Mouse (Mus musculus) small intestine, adult 2 months (tissue): ENCODE results near the gene Fcer2a. TPM values are rescaled to one million over a fixed set of nuclear protein-coding genes. Genes with fewer than 3 reads are reported as not detected.
A peak's percentile ranks its signal among the peaks of the same experiment; 100 is the strongest.

Source experiments
- H3K27ac ChIP-seq: fragments of 200-500 bp; 2 replicates; pipeline ENCODE4 v1.5.1; 2012; ENCODE audit warnings: low read depth, low read length, control low read depth, inconsistent platforms; ENCODE audit not compliant: insufficient read depth
- H3K27me3 ChIP-seq: fragments of 200-500 bp; 2 replicates; pipeline ENCODE4 v1.6.1; 2012; ENCODE audit warnings: mild to moderate bottlenecking, moderate library complexity, low read length, inconsistent platforms; ENCODE audit not compliant: control insufficient read depth, insufficient read depth
- H3K36me3 ChIP-seq: fragments of 200-500 bp; 2 replicates; pipeline ENCODE4 v1.6.1; 2012; ENCODE audit warnings: mild to moderate bottlenecking, low read length, control low read depth, inconsistent platforms; ENCODE audit not compliant: control insufficient read depth, insufficient read depth
- H3K4me1 ChIP-seq: fragments of 200-500 bp; 2 replicates; pipeline ENCODE4 v1.6.1; 2012; ENCODE audit warnings: low read length, inconsistent platforms, mixed read lengths; ENCODE audit not compliant: control insufficient read depth, insufficient read depth, insufficient read length
- H3K4me3 ChIP-seq: fragments of 200-500 bp; 2 replicates; pipeline ENCODE4 v1.5.1; 2012; ENCODE audit warnings: low read depth, mild to moderate bottlenecking, control low read depth, inconsistent platforms, low read length, moderate library complexity
- CTCF ChIP-seq: fragments of 200-500 bp; IDR thresholded peaks from 2 replicates; pipeline ENCODE4 v1.5.1; 2012; ENCODE audit warnings: low read depth, mild to moderate bottlenecking, control low read depth, inconsistent platforms, low read length, moderate library complexity, mixed read lengths; ENCODE audit not compliant: insufficient replicate concordance, insufficient read length; ENCODE audit errors: extremely low read depth
- POLR2A ChIP-seq: fragments of 200-500 bp; IDR thresholded peaks from 2 replicates; pipeline ENCODE4 v1.6.1; 2012; ENCODE audit warnings: low read depth, mild to moderate bottlenecking, control low read depth, inconsistent platforms, low read length, moderate library complexity
- WGBS: fragments of 180-500 bp; shearing (Covaris S2); methylation state at CpG from one replicate; pipeline ENCODE4 v1.1.7; 2018; 5-methylcytosine and 5-hydroxymethylcytosine counted together
- polyA plus RNA-seq: library from polyadenylated mRNA; depleted of rRNA; stranded (reverse); fragments of >200 nt; gene quantifications from 2 replicates; pipeline ENCODE4 v1.2.3, GENCODE M21; 2012

The Fcer2a gene
- polyA plus RNA-seq, 1 experiment: 4.4 TPM

GRCm38 (mm10) chr8:3664405-3664804, 29.6 kb downstream of the Fcer2a start:
- no peak overlapping the region for H3K4me3 ChIP-seq
- no peak for TF ChIP-seq CTCF
- TF ChIP-seq POLR2A: no peak

GRCm38 (mm10) chr8:3660889-3661288, 33.1 kb downstream of the Fcer2a start:
- WGBS: 59% methylated on average over 8 of the region's 8 CpGs
- TF ChIP-seq POLR2A: no peak
- no peak for TF ChIP-seq CTCF
- Histone ChIP-seq H3K27me3 (no peaks in the 10 kb centered on the region), H3K36me3 (no peaks in the 10 kb centered on the region), H3K4me1 (no peaks in the 10 kb centered on the region), H3K4me3 (no peak overlapping the region), H3K27ac (no peak overlapping the region)

More at GRCm38 (mm10) chr8:3664405-3664804, 29.6 kb downstream of the Fcer2a start:
- WGBS: 39% methylated on average over 5 of the region's 5 CpGs
- Histone ChIP-seq H3K4me1 (no peaks in the 10 kb centered on the region), H3K27me3 (no peaks in the 10 kb centered on the region), H3K27ac (peak overlapping the region; percentile 9; the same call in 1 of the 2 replicates), H3K36me3 (no peaks in the 10 kb centered on the region)

GRCm38 (mm10) chr8:3656725-3657381, 37.1 kb downstream of the Fcer2a start:
- TF ChIP-seq CTCF: no peak
- no peak for TF ChIP-seq POLR2A
- 19% methylated on average over 7 of the region's 7 CpGs for WGBS
- no peaks in the 10 kb centered on the region for H3K4me1 ChIP-seq

GRCm38 (mm10) chr8:3655526-3655925, 38.4 kb downstream of the Fcer2a start, which contains the start of gene Retn:
TSS of gene Retn (plus strand) at chr8:3655770.
- H3K27ac ChIP-seq: no peak within 1 kb of the TSS
- no peaks in the 10 kb centered on the region for H3K27me3 ChIP-seq
- no peaks in the 10 kb centered on the region for H3K36me3 ChIP-seq
- WGBS: 60% methylated on average over 3 of the region's 3 CpGs
- no peak for TF ChIP-seq CTCF
- TF ChIP-seq POLR2A: no peak
- H3K4me3 ChIP-seq: no peak within 1 kb of the TSS
- H3K4me1 ChIP-seq: no peaks in the 10 kb centered on the region

More at GRCm38 (mm10) chr8:3656725-3657381, 37.1 kb downstream of the Fcer2a start:
- Histone ChIP-seq H3K27me3 (no peaks in the 10 kb centered on the region), H3K36me3 (no peaks in the 10 kb centered on the region), H3K27ac (no peak overlapping the region), H3K4me3 (no peak overlapping the region)

GRCm38 (mm10) chr8:3654726-3655508, 39.1 kb downstream of the Fcer2a start:
- Histone ChIP-seq H3K4me1 (no peaks in the 10 kb centered on the region), H3K36me3 (no peaks in the 10 kb centered on the region), H3K27me3 (no peaks in the 10 kb centered on the region), H3K4me3 (no peak overlapping the region), H3K27ac (no peak overlapping the region)
- no peak for TF ChIP-seq POLR2A
- WGBS: 62% methylated on average over 11 of the region's 11 CpGs

GRCm38 (mm10) chr8:3652845-3653244, 41.1 kb downstream of the Fcer2a start:
- Histone ChIP-seq H3K27ac (no peak overlapping the region), H3K4me1 (no peaks in the 10 kb centered on the region), H3K36me3 (no peaks in the 10 kb centered on the region), H3K27me3 (no peaks in the 10 kb centered on the region), H3K4me3 (no peak overlapping the region)
- WGBS: 63% methylated on average over 3 of the region's 3 CpGs
- TF ChIP-seq CTCF (no peak), POLR2A (no peak)

- 58% methylated on average over 1 of the region's 1 CpGs for WGBS
- no peak overlapping the region for H3K27ac ChIP-seq
- TF ChIP-seq CTCF: no peak
- no peak for TF ChIP-seq POLR2A
- no peaks in the 10 kb centered on the region for H3K36me3 ChIP-seq
- H3K4me1 ChIP-seq: peaks cover 2% of the 10 kb centered on the region; the same call in 1 of the 2 replicates
- no peaks in the 10 kb centered on the region for H3K27me3 ChIP-seq
- no peak overlapping the region for H3K4me3 ChIP-seq
These were observed 45.0 kb downstream of the Fcer2a start for GRCm38 (mm10) chr8:3648990-3649389.
